Mouse (Mus musculus) mouse trophoblast stem cell (cell line): ENCODE results near the gene Zfp39.
"Not testable (repeated sequence)": the region's sequence is repeated elsewhere in the genome, so short reads cannot be mapped to it uniquely, and the experiment has no call there.

ENCODE experiments used
- in situ Hi-C, 2 experiments: fragments of 300-500 bp; cut with MseI, MboI; formaldehyde crosslinking; loops; 2 replicates in 1 of 2; 3 replicates in 1 of 2; pipeline ENCODE4 v1.15.1; 2025

Gene Zfp39

DNA sequence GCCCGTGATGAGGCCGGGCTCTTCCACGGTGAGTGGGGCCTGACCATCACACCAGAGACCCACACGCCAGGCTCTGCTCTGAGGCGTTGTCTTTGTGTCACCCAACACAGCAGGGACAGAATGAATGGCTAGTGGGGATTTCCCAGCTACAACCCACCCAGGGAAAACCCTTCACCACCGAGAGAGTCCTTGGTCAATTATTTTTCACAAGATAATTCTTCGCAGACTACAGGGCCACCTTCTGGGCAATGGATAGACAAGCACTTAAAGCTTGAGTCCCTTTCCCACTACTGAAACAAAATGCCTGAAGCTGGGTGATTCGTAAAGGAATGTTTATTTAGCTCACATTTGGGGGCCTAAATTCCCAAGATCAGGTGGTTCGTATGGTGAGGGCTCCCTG is 18.4 kb upstream of the Zfp39 start:
- in situ Hi-C loops = no loop called here

DNA sequence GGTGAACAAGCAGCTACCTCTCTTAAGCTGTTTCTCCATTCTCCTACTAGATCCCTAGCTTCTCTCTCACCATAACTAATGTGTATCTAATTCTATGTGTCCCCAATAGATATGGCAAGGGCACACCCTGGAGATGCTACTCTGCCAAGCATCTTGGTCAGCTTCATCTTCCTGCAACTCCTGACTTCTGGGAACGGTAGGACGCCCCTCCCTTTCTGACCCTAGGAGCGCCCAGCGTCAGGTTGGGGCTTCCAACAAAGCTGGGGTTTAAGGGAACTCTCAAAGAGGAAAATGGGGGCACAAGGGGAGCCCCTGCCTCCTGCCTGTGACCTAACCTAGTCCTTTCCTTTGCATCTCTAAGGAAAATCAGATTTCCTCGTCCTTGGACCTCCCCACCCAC is 14.7 kb upstream of the Zfp39 start:
- in situ Hi-C loops = no loop called here

DNA sequence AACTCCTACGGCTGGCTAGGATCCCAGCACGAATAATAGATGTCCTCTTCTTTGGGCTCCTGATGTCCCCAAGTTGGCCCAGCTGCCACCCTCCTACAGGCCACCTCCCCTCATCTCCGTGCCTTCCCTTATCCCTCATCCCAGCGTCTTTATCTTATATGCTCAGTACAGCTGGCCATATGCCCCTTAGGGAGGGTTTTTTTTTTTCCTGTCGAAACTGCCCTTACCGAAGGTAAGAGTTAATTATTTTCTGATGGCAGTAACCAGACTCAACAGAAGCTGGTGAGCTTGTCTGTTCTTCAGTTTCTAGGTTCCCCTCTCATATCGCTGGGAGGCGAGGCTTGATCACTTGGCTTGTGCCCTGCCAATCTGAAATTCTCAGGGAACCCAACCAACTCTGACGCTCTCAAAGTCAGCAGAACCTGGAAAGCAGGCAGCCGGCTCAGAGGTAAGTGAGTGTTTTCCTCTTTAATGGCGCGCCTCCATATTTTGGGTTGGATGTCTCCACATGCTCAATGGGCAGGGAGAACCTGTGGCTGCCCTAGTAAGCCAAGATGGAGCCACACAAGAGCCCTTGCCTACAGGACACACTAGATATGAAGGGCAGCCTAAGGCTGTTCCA is 13.8 kb upstream of the Zfp39 start, which contains the start of gene Btnl10:
Gene Btnl10, plus strand, starts transcription at position 164 of the 622 bp plus-strand sequence.
- in situ Hi-C loops = no loop called here

DNA sequence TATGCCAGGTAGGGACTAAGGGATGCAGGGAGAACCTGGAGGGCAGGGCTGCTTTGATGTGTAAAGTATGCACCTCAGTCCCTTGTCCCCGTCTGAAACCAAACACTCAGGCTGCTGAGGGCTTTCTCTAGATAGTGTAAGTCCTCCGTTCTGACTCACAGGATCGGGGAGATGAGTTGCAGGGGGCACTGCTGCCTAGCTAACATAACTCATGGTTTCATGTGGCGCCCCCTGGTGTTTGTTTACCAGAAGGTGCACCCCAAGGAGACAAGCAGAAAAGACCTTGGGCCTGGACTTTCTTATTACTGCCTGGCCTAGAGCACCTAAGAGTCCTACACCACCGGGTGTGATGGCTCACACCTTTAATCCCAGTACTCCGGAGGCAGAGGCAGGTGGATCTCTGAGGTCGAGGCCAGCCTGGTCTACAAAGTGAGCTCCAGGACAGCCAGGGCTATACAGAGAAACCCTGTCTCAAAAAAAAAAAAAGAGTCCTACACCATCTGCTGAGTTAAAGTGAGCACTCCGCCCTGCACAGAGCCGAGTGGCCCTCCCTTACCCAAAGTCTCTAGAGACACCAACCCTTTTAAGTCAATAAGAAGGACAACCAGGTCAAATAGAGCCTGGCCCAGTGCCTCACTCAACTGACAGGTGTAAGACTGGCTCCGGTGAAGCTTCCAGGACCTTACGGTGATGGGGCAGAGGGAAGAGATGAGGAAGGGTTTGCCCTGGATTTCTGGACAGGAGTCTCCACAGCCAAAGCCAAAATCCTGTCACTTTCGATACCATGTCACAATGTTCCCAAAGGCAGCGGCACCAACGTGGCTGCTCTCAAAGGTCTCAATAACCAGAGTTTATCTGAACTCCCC is 13.1 kb upstream of the Zfp39 start:
- in situ Hi-C loops = no loop called here

DNA sequence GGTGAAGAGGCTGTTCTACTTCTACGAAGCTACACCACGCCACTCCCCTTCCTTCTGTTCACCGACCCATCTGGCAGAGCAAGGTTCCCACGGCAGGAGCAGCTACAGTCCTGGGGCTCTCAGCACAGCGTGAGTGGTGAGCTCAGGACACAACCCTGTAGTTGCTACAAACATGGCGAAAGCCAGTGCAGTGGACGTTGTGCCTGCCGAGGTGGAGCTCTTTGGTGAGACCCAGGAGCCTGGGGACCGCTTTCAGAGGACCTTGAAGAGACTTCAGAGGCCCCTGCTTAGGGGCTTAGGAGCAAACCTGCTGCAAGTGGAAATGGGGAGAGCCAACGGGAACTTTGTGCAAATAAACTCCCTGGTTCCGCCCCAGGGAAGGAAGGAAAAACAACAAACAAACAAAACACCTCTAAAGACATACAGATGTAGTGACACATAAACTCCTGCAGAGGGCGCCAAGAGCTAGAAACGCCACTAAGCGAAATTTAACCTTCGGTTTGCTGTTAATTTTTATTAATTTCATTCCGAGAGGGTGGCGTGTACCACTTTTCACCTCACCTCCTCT is 10.5 kb upstream of the Zfp39 start:
- in situ Hi-C loops = no loop called here

DNA sequence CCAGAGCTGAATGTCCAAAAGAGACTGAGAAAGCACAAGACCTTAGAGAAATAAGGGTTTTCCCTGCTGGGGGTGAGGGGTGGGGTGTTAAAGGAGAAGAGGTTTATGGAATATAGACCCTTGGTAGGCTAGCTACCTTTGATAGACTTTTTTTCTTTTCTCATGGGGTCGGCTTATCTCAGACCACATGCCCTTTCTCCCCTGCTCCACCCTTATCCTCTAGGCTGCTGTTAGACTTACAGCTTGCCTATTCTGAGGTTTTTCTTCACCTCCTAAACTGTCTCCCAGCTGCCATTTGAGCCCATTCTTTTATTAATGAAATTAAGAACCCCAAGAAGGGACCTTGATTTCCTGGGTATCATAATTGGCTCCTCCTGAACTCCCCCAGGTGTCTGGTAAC is 9.8 kb upstream of the Zfp39 start:
- in situ Hi-C loops = no loop called here

DNA sequence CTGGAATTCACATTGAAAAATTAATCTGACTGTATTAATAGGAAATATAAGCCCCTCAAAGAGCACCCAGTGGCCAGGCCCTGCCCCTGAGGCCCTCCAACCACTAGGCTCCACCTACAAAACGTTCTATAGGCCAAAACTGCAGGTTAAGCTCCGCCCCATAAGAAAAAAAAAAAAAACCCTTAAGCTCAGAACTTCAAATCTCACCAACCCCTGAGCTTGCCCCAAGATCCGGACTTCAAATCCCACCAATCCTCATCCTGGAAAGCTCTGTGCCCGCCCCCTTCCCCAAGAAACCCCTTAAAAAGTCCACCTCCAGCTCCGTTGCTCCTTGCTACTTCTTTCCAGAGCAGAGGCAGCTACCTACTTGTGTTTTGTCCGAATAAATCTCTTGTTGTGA is 813 bp upstream of the Zfp39 start:
- in situ Hi-C loops = no loop called here

DNA sequence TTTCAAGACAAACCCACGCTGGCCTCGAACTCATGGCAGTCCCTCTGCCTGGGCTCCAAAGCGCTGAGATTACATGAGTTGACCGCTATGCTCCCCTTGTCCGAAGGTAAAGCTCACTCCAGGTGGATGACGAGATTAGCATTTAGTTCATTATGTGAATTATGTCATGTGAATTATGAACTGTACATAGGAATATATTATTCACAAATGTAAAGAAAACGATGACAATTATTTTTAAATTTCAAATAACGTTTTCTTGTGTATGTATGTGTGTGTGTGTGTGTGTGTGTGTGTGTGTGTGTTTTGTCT is 339 bp upstream of the Zfp39 start:
- in situ Hi-C loops = no loop called here

DNA sequence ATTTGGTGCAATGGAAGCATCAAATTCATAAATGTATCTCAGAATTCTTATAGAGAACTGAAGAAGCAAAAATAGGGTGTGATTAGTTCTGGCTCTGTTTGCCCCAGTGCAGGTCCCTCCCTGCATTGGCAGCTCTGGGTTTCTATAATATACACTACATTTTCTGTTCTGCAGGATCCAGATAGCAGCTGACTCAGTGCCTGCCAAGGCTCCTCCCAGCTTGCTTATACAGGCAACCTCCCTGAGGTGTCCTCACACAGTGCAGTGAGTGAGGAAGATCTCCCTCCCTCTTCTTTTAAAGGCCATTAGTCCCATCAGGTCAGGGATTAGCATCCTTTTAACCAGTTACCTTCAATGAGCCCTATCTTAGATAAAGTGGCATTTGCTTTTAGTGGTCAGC is 2.9 kb downstream of the Zfp39 start:
- in situ Hi-C loops = no loop called here

DNA sequence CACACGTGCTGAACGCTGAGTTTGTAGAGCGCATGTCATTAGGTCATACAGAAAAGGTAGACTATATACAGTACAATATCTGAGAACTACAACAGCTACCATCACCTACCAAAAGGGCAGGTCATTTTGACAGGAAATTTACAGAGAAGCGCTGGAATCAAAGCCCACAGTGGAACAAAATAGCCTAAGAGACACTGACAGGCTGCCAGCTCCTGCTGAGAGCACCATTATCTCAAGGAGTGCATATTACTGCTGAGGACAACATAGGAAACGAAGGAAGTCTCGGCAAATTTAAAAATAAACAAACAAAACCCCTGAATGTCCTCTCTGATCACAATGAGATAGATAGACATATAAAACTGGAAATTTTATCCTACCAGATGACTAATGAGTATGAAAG is 6.5 kb downstream of the Zfp39 start:
- in situ Hi-C loops = no loop called here

DNA sequence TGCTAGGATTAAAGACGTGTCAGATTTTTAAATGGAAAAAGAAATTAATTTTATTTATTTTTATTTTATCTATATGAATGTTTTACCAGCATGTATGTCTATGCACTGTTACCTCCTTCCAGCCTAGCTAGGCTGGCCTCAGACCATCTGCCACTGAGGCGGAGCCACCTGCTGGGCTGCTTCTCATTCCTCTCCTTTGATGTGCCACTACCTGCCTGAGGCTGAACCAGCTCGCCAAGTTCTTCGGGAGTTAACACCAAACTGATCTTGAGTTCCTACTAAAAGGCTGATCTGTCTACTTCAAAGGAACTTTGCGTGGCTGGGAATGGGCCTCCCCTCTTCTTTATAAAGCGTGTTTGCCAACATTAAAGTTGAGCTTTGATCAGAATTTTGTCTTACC is 9.6 kb downstream of the Zfp39 start:
- in situ Hi-C loops = no loop called here

DNA sequence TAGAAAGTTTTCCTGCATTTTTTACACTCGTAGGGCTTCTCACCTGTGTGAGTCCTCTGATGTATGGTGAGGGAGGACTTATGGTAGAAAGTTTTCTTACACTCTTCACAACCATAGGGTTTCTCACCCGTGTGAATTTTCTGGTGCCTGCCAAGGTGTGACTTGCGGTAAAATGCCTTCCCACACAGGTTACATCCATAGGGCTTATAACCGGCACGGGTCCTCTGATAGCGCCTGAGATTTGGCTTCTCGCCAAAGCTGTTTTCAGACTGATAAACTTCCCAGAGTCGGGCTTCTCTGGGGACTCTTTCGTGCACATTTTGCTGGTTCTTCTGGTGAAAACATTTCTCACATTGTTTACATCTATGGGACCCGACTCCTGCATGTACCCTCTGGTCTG is 13.5 kb downstream of the Zfp39 start:
- in situ Hi-C loops = no loop called here

DNA sequence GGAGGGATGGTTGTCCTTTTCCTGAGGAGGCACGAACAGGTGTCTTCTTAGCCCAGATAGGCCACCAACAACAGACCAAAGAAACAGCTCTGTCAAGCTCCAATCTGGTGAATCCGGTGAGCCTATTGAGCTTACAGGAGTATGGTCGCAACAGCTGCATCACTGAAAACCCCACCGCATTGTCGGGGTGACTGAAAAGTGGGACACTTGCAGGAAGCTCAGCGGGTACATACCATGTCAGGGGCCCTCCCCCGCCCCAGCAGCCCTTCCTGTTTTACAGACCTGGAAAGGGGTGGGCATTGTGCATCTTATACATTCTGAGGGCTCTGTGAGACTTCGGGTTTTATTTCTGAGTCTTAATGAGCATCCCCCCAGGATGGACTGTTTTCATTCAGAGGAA is 20.3 kb downstream of the Zfp39 start:
- in situ Hi-C loops = no loop called here

DNA sequence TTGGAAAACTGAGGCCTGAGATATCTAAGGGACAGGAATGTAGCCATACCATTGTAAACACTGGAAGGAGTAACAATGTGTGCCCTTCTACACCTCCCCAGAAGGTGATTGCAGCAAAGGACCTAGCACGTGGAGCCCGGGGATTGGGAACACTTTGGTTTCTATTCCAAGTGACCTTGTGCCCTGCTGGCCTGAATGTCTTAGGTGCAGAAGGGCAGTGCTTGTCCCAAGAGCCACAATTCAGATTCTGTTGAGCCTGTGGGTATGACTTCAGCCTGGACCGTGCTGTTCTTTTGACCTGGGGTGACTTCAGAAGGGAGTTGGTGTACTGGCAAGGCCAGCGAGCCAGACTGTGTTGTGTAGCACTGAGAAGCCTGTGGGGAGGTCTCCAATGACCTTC is 33.1 kb downstream of the Zfp39 start:
- in situ Hi-C loops = no loop called here

DNA sequence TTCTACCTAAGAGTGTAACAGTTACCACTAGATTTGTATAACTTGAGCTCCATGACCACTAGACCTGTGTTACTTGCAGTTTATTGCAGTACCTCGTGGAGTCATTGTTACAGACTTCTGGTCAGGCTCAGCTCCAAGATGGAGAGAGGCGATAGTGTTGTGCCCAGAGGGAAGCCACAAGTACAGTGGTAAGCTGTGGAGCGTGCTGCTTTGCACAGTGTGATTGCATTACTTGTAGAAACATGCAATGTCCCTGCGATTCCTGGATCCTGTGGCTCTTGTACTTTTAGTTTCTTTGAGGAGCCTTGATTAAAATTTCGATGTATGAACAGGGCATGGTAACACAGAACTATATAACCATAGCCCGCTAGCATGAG is 36.1 kb downstream of the Zfp39 start:
- in situ Hi-C loops = no loop called here

DNA sequence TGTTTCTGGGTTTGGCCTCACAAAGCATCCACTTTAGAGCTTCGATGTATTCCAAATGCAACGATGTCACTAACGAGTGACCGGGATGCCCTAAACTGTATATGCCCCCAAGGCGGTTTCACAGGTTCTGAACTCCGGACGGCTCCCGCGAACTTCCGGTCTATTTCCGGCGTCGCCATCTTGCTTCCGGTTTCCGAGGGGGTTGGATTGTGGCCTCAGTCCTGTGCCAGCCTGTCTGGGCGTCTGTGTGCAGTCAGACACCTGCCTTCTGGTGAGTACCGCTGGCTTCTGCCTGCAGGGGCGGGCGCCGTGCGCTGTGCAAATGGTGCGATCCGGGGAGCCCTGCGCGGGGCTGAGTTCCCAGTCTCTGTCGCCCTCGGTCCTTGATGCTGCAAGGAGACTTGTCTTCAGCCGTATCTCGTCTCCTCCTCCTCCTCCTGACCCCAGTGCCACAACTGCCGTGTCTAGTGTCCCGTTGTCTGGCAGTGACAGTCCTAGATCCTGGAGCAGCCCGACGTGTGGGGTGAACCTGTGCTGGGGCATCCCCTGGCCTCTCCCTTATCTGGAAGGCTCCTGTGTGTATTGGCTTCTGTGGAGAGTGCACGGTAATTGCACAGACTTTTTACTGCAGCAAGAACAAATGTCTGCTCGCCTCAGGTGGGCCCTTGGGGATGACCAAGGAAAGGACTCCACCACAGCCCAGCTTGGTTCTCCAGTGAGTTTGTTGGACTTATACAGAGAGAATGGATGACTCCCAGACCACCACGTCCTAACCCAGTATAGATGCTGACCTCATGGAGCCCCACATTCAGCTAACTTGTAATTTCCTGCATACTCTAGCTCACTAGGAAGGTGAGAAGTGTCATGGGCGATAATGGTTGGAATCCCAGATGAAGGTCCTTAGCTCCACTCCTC is 36.7 kb downstream of the Zfp39 start, which contains the start of gene 2810021J22Rik:
Gene 2810021J22Rik, plus strand, starts transcription at position 178 of the 915 bp plus-strand sequence.
- in situ Hi-C loops = no loop called here

DNA sequence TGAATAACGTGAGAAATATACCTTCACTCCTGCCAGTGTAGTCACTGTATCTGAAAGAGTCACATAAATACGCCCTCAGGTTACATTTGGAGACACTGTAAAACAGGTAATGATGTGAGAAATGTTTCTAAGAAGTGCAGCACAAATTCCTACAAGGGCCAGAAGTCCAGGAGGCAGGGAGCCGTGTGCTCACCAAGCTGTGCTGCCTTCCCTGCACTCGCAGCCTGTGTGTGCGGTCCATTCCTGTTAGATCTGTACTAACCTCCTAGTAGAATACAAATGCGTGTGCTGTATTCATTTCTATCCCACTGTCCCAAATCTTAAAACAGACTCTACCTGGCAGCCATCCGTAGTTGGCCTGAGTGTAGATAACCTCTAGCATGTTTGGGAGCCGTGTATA is 43.3 kb downstream of the Zfp39 start:
- in situ Hi-C loops = no loop called here

DNA sequence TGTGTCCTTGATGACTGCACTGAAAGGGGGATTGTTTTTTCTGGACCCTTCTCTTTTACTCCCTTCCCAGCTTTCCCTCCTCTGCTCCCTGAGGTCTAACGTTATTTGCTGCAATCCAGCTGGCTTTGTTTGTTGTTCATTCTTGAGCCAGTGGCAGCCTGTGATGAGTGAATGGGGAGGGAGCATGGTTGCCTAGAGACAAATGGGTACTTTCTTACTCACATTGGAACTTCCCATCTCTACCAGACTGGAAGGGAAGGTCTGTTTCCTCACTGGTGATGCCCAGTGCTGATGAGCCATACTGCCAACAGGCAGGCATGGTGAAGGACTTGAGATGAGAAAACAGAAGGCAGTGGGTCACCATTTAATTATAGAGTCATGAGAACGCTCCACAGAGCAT is 54.3 kb downstream of the Zfp39 start:
- in situ Hi-C loops = no loop called here

DNA sequence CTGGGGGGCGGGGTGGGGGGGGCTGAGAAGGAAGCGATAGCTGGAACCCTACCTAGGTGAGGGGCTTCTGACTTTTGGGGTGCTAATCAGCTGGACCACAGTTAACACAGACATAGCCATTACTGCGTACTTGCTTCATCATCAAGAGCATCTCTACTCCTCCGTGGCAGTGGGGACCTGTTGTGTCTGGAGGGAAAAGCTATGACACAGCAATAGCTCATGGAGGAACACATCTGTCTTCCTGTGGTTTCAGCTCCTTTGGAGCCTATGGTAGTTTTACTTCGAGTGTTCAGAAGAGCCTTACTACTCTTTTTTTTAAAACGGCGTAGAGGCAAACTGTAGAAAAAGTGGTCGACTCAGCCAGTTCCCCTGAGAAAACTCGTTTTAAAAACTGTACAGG is 56.4 kb downstream of the Zfp39 start:
- in situ Hi-C loops = no loop called here

DNA sequence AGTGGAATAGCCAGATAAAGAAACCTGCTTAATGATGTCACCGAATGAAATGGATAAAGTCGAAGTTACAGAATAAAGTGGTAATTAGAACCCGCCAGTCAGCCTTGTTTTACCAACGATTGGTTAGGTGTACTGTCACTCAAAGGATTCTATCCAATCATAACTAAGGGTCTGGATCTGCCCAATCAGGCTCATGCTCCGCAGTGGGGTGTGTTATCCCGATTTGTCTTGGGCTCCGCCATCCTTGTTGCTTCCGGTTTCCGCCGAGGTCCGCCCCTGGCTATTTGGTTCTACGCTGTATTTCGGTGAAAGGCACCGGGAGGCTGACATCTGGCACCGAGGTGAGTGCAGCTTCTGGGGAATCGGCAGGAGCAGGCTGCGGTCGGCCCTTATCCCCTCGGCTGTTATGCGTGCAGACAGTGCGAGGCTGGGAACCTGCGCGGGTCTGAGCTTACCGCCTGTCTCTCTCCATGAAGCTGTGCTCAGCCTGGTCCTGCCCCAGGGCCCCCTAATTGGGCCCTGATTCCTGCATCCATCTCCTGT is 57.0 kb downstream of the Zfp39 start, which contains the start of gene Gm12258:
Gene Gm12258, plus strand, starts transcription at position 240 of the 543 bp plus-strand sequence.
- in situ Hi-C loops = no loop called here

DNA sequence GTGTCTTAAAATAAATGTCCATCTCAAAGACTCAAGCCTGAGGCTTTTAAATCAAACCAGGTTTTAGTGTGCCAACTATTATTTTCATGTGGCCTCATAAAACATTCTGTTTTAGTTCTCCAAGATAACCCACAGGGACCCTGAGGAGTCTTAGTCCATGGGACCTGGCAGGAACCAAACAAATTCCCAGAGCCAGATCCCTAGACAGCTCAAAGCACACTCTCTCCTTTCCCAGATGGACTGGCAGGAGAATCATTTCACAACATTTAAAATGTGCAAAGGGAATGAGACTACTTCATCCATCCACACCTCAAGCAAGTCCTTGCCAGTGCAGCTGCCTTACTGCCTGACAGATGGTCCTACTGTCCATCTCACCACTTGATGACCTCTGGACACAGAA is 65.1 kb downstream of the Zfp39 start, which contains the start of gene Olfr311:
Gene Olfr311, plus strand, starts transcription at position 301 of the 400 bp plus-strand sequence.
- in situ Hi-C loops = not testable (repeated sequence)
